Mouse (Mus musculus) midbrain, embryonic 15.5 days (tissue): ENCODE data around the gene Rbm19. TPM values are rescaled to one million over a fixed set of nuclear protein-coding genes. Genes with fewer than 3 reads are reported as not detected.

Source experiments
- ATAC-seq: fragments of 200-750 bp; cut with Nextera tagmentation; replicated peaks from 2 replicates; pipeline ENCODE4 v1.8.0; 2017; ENCODE audit warnings: moderate TSS enrichment
- H3K27ac ChIP-seq: fragments of 300-500 bp; sonication (generic); 2 replicates; pipeline ENCODE4 v1.5.1; 2015; ENCODE audit warnings: mild to moderate bottlenecking, inconsistent platforms
- H3K27me3 ChIP-seq: fragments of 300-500 bp; sonication (generic); replicated peaks from 2 replicates; pipeline ENCODE4 v1.6.1; 2015; ENCODE audit warnings: inconsistent platforms
- H3K36me3 ChIP-seq: fragments of 300-500 bp; sonication (generic); replicated peaks from 2 replicates; pipeline ENCODE4 v1.6.1; 2015; ENCODE audit warnings: inconsistent platforms
- H3K4me1 ChIP-seq: fragments of 300-500 bp; sonication (generic); 2 replicates; pipeline ENCODE4 v1.6.1; 2015; ENCODE audit warnings: inconsistent platforms
- H3K4me2 ChIP-seq: fragments of 300-500 bp; sonication (generic); 2 replicates; pipeline ENCODE4 v1.6.1; 2015; ENCODE audit warnings: inconsistent platforms, mild to moderate bottlenecking, moderate library complexity
- H3K4me3 ChIP-seq: fragments of 300-500 bp; sonication (generic); 2 replicates; pipeline ENCODE4 v1.5.1; 2015; ENCODE audit warnings: mild to moderate bottlenecking, inconsistent platforms
- H3K9ac ChIP-seq: fragments of 300-500 bp; sonication (generic); 2 replicates; pipeline ENCODE4 v1.6.1; 2015; ENCODE audit warnings: mild to moderate bottlenecking, inconsistent platforms
- H3K9me3 ChIP-seq: fragments of 300-500 bp; sonication (generic); 2 replicates; pipeline ENCODE4 v1.6.1; 2016; ENCODE audit warnings: inconsistent platforms
- WGBS: fragments of 180-500 bp; shearing (Covaris S2); methylation state at CpG from one replicate; pipeline ENCODE4 v1.1.7; 2015; ENCODE audit warnings: mixed read lengths; 5-methylcytosine and 5-hydroxymethylcytosine counted together
- polyA plus RNA-seq: library from polyadenylated mRNA; unstranded; fragments of >200 nt; fragmentation: Nextera tagmentation; extraction: Ambion mirVana; gene quantifications from 2 replicates; pipeline ENCODE4 v1.2.1, GENCODE M21; 2015

The Rbm19 gene
- polyA plus RNA-seq, 1 experiment from 2014 or later: 22.2 TPM

DNA sequence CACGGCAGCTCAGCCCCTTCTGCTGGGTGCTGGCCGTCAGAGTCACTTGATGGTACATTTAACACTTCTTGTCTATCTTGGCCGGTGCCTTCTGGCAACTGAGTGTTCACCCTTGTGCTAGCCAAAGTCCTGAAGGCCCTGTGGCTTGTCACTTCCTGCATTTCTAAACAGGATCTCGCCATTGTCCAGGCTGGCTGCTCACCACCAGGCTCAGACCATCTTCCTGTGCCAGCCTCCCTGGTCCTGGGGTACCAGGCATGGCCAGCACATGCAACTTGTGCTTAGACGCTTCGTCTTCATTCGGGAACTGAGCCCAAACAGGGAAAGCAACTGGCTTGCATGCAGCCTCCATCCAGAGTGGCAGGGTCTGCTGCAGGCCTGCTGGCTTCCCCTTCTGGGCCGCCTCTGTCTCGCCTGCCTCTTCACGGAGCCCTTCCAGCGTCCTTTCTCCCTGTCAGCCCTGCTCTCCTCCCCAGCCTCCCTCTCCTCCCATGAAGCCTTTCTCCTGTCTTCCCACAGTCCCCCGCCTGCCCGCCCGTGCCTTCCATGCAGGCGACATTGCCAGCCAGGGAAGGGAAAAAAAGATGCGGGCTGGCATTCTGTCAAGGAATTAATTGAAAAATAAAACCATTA, 78.2 kb downstream of the Rbm19 start:
- WGBS: 38% methylated on average over 16 of the region's 16 CpGs
- H3K9me3 ChIP-seq: no peaks in the 10 kb centered on the region
- ATAC-seq: peak; percentile 41; the same call in 1 of the 2 replicates

GRCm38 (mm10) chr5:120194948-120195347, 78.7 kb downstream of the Rbm19 start:
- no peak overlapping the region for H3K9ac ChIP-seq
- no peaks in the 10 kb centered on the region for H3K9me3 ChIP-seq
- 0 out of 2 replicates have a peak, but pooled peaks have one; percentile 7 for ATAC-seq
- no peak overlapping the region for H3K4me2 ChIP-seq
- H3K4me3 ChIP-seq: no peak overlapping the region
- H3K27me3 ChIP-seq: no peaks in the 10 kb centered on the region
- WGBS: 28% methylated on average over 13 of the region's 13 CpGs
- H3K4me1 ChIP-seq: peaks cover 67% of the 10 kb centered on the region
- H3K27ac ChIP-seq: peak overlapping the region; percentile 80
- H3K36me3 ChIP-seq: no peaks in the 10 kb centered on the region

More for the DNA sequence above, 78.2 kb downstream of the Rbm19 start:
- no peaks in the 10 kb centered on the region for H3K36me3 ChIP-seq
- H3K4me1 ChIP-seq: peaks cover 72% of the 10 kb centered on the region
- H3K4me3 ChIP-seq: no peak overlapping the region
- H3K4me2 ChIP-seq: no peak overlapping the region
- peak overlapping the region; percentile 80 for H3K27ac ChIP-seq
- 0 out of 2 replicates have a peak overlapping the region, but pooled peaks have one; percentile 18 for H3K9ac ChIP-seq
- no peaks in the 10 kb centered on the region for H3K27me3 ChIP-seq

- Histone ChIP-seq H3K27me3 (no peaks in the 10 kb centered on the region), H3K4me3 (no peak overlapping the region), H3K36me3 (no peaks in the 10 kb centered on the region), H3K27ac (0 out of 2 replicates have a peak overlapping the region, but pooled peaks have one; percentile 80), H3K4me1 (peaks cover 51% of the 10 kb centered on the region), H3K9me3 (no peaks in the 10 kb centered on the region), H3K4me2 (no peak overlapping the region), H3K9ac (no peak overlapping the region)
- ATAC-seq: no peak
- WGBS: 84% methylated on average over 9 of the region's 9 CpGs
Measured at GRCm38 (mm10) chr5:120196879-120197278, 80.6 kb downstream of the Rbm19 start.

GRCm38 (mm10) chr5:120197813-120198387, 81.6 kb downstream of the Rbm19 start:
- no peaks in the 10 kb centered on the region for H3K9me3 ChIP-seq
- peak overlapping the region; percentile 37; the same call in 1 of the 2 replicates for H3K27ac ChIP-seq
- H3K4me3 ChIP-seq: no peak overlapping the region
- ATAC-seq: no peak
- no peaks in the 10 kb centered on the region for H3K27me3 ChIP-seq
- H3K4me1 ChIP-seq: peaks cover 41% of the 10 kb centered on the region
- 88% methylated on average over 10 of the region's 10 CpGs for WGBS
- H3K9ac ChIP-seq: no peak overlapping the region
- no peak overlapping the region for H3K4me2 ChIP-seq
- H3K36me3 ChIP-seq: no peaks in the 10 kb centered on the region

- Histone ChIP-seq H3K9me3 (no peaks in the 10 kb centered on the region), H3K36me3 (no peaks in the 10 kb centered on the region), H3K4me3 (no peak overlapping the region), H3K27ac (peak overlapping the region; percentile 47; the same call in 1 of the 2 replicates), H3K4me1 (peaks cover 24% of the 10 kb centered on the region), H3K27me3 (no peaks in the 10 kb centered on the region), H3K4me2 (no peak overlapping the region), H3K9ac (no peak overlapping the region)
- no peak for ATAC-seq
- WGBS: 93% methylated on average over 7 of the region's 7 CpGs
Measured at GRCm38 (mm10) chr5:120199865-120200264, 83.6 kb downstream of the Rbm19 start.

- H3K27ac ChIP-seq: no peak overlapping the region
- peaks cover 32% of the 10 kb centered on the region for H3K4me1 ChIP-seq
- H3K27me3 ChIP-seq: 0 out of 2 replicates have a peak, but pooled peaks cover 3% of the 10 kb centered on the region
- no peak overlapping the region for H3K4me3 ChIP-seq
- H3K9ac ChIP-seq: no peak overlapping the region
- no peaks in the 10 kb centered on the region for H3K9me3 ChIP-seq
- no peaks in the 10 kb centered on the region for H3K36me3 ChIP-seq
- ATAC-seq: no peak
- WGBS: 81% methylated on average over 3 of the region's 3 CpGs
- H3K4me2 ChIP-seq: no peak overlapping the region
Measured at GRCm38 (mm10) chr5:120204316-120204715, 88.1 kb downstream of the Rbm19 start.

GRCm38 (mm10) chr5:120206313-120206943, 90.2 kb downstream of the Rbm19 start:
- Histone ChIP-seq H3K4me2 (no peak overlapping the region), H3K4me3 (no peak overlapping the region), H3K27me3 (0 out of 2 replicates have a peak, but pooled peaks cover 3% of the 10 kb centered on the region), H3K4me1 (peaks cover 40% of the 10 kb centered on the region), H3K36me3 (no peaks in the 10 kb centered on the region), H3K9me3 (no peaks in the 10 kb centered on the region), H3K27ac (peak overlapping the region; percentile 57), H3K9ac (no peak overlapping the region)
- peak; percentile 62 for ATAC-seq
- WGBS: 22% methylated on average over 12 of the region's 12 CpGs

DNA sequence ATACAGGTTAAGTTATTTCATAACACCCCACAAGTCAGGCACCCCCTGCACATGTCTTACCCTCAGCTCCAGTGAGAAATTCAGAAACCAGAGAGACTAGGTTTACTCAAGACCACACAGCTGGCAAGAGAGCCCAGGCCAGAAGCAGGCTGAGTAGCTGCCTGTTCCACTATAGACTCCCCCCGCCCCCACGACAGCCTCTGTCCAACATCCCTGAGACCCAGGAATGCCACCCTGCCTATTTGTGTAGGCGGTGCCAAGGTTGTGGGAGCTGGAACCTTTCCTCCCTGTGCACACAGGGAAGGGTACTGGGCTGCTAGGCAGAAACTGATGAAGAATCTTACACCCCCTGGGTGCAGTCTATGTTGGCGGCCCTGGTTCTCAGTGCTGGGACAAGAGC, 91.2 kb downstream of the Rbm19 start:
- no peak for ATAC-seq
- 0 out of 2 replicates have a peak, but pooled peaks cover 3% of the 10 kb centered on the region for H3K27me3 ChIP-seq
- 78% methylated on average over 4 of the region's 4 CpGs for WGBS
- no peaks in the 10 kb centered on the region for H3K9me3 ChIP-seq
- no peak overlapping the region for H3K4me2 ChIP-seq
- no peak overlapping the region for H3K27ac ChIP-seq
- H3K36me3 ChIP-seq: no peaks in the 10 kb centered on the region
- no peak overlapping the region for H3K9ac ChIP-seq
- H3K4me3 ChIP-seq: no peak overlapping the region
- H3K4me1 ChIP-seq: peaks cover 43% of the 10 kb centered on the region

DNA sequence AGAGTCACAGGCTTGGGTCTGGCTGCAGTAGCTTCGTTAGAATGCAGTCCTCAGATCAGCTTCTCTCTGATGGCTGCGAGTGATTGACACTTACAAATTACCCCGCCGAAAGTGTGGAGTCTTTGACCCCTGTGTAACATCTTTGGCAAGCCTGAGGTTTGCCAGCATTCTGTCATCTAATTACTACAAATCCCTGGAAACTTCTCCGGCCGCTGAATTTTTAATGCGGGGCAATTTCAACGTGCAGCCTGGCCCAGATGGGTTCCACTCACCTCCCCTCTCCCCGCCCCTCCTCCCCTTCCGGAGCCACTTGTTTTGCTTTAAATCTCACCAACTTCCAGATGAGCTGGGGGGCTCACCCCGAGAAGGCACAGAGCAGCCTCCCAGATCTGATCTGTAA, 94.4 kb downstream of the Rbm19 start:
- peak overlapping the region; percentile 22; the same call in 1 of the 2 replicates for H3K27ac ChIP-seq
- no peak overlapping the region for H3K4me3 ChIP-seq
- peak; percentile 24; the same call in 1 of the 2 replicates for ATAC-seq
- peaks cover 48% of the 10 kb centered on the region for H3K4me1 ChIP-seq
- H3K9me3 ChIP-seq: no peaks in the 10 kb centered on the region
- no peak overlapping the region for H3K9ac ChIP-seq
- 2% methylated on average over 11 of the region's 11 CpGs for WGBS
- no peaks in the 10 kb centered on the region for H3K36me3 ChIP-seq
- H3K27me3 ChIP-seq: 0 out of 2 replicates have a peak, but pooled peaks cover 3% of the 10 kb centered on the region
- peak overlapping the region; percentile 32 for H3K4me2 ChIP-seq

- Histone ChIP-seq H3K27ac (0 out of 2 replicates have a peak overlapping the region, but pooled peaks have one; percentile 1), H3K27me3 (0 out of 2 replicates have a peak, but pooled peaks cover 3% of the 10 kb centered on the region), H3K4me2 (peak overlapping the region; percentile 32), H3K9me3 (no peaks in the 10 kb centered on the region), H3K9ac (no peak overlapping the region), H3K4me1 (peaks cover 43% of the 10 kb centered on the region), H3K36me3 (no peaks in the 10 kb centered on the region), H3K4me3 (no peak overlapping the region)
- 7% methylated on average over 17 of the region's 17 CpGs for WGBS
- no peak for ATAC-seq
Measured at GRCm38 (mm10) chr5:120211182-120211581, 94.9 kb downstream of the Rbm19 start.

DNA sequence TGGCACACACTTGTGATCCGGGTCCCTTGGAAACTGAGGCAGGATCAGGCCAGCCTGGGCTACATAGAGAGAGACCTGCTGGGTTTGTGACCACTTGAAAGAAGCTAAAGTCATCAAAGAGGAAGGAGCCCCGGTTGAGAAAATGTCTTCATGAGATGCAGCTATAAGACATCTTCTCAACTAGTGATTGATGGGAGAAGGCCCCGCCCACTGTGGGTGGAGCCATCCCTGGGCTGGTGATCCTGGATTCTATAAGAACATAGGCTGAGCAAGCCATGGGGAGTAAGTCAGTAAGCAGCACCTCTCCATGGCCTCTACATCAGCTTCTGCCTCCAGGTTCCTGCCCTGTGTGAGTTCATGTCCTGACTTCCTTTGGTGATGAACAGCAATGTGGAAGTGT, 98.2 kb downstream of the Rbm19 start:
- H3K27me3 ChIP-seq: no peaks in the 10 kb centered on the region
- no peak overlapping the region for H3K27ac ChIP-seq
- H3K9ac ChIP-seq: no peak overlapping the region
- H3K4me3 ChIP-seq: no peak overlapping the region
- H3K9me3 ChIP-seq: no peaks in the 10 kb centered on the region
- peaks cover 27% of the 10 kb centered on the region for H3K4me1 ChIP-seq
- no peak overlapping the region for H3K4me2 ChIP-seq
- ATAC-seq: no peak
- WGBS: 73% methylated on average over 3 of the region's 3 CpGs
- H3K36me3 ChIP-seq: no peaks in the 10 kb centered on the region

- ATAC-seq: no peak
- Histone ChIP-seq H3K9ac (no peak overlapping the region), H3K4me3 (no peak overlapping the region), H3K4me2 (no peak overlapping the region), H3K4me1 (peaks cover 22% of the 10 kb centered on the region), H3K9me3 (no peaks in the 10 kb centered on the region), H3K27me3 (peaks cover 12% of the 10 kb centered on the region; the same call in 1 of the 2 replicates), H3K27ac (no peak overlapping the region), H3K36me3 (no peaks in the 10 kb centered on the region)
- 4% methylated on average over 4 of the region's 4 CpGs for WGBS
Measured at GRCm38 (mm10) chr5:120221216-120221615, 105.0 kb downstream of the Rbm19 start.
